Mouse (Mus musculus) induced T-regulatory cell, adult 2 months (primary cell): ENCODE data around the gene Bmt2.
A peak's percentile ranks its signal among the peaks of the same experiment; 100 is the strongest.

Experiments
- DNase-seq: peaks from one replicate; pipeline ENCODE4 v3.0.0-alpha.2; 2012; ENCODE audit warnings: low read depth

The Bmt2 gene

DNA sequence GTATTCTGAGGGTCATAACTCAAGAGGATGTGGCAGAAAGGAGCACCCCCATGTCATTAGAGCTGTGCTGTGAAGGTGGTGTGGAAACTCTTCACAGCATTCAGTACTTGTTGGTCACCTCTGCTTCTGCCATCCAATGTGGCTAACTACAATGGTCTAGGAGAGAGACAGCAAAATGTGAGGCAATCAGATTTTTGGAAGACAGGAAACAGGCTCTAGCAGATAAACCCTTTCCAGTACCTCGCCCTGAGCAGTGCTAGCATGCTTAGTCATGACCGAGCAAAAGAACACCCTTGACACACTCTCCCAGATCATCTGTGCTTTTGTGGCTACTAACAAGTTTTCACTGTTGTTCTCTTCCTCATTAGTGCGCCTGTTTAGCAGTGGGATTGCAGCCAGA, 60.7 kb downstream of the Bmt2 start:
- no peak for DNase-seq

GRCm38 (mm10) chr6:13614568-13614967, 63.2 kb downstream of the Bmt2 start:
- no peak for DNase-seq

- no peak for DNase-seq
These were observed 64.1 kb downstream of the Bmt2 start for GRCm38 (mm10) chr6:13613671-13614070.

- no peak for DNase-seq
These were observed 66.9 kb downstream of the Bmt2 start for GRCm38 (mm10) chr6:13610869-13611268.

GRCm38 (mm10) chr6:13609353-13610140, 68.2 kb downstream of the Bmt2 start:
- no peak for DNase-seq

GRCm38 (mm10) chr6:13607621-13608493, 69.9 kb downstream of the Bmt2 start, which contains the start of gene Tmem168:
Gene Tmem168 (minus strand): TSS chr6:13608100.
- DNase-seq = peak; percentile 91

GRCm38 (mm10) chr6:13606921-13607620, 70.7 kb downstream of the Bmt2 start:
- DNase-seq = no peak

- no peak for DNase-seq
These were observed 71.4 kb downstream of the Bmt2 start for GRCm38 (mm10) chr6:13606394-13606793.

DNA sequence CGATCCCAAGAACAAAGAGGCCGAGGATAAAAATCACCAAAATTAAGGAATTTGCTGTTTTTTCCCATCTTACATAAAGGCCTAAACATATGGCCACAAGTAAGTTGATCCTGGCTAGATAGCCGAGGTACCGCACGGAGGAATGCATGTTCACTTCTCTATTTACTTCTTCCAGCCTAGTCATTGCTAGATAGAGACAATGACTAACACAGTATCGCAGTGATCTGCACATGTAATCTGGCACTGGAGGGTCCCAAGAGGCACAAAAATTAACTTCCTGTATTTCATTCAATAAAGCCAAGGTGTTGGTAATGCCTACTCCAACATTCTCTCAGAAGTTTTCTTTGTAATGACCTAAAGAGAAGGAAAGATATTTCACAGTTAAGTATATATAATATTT, 74.6 kb downstream of the Bmt2 start:
- DNase-seq = no peak

DNA sequence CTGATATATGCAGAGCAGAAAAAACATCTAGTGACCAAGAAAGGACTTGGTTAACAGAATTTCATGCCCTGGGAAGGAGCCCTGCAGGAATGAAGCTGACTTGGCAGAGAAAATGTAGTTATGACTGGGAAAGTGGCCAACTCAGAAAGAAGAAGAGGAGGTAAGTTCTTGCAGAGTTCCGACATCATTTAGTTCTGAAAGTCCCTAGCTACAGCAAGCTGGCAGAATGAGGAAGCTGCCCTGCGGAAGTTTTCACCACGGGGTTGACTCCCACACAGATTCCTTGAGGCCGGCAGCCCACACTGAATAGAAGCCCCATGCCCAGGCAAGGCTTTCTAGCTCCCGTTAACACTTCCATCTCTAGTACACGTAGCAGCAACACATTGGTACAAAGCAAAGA, 76.2 kb downstream of the Bmt2 start:
- DNase-seq = no peak

DNA sequence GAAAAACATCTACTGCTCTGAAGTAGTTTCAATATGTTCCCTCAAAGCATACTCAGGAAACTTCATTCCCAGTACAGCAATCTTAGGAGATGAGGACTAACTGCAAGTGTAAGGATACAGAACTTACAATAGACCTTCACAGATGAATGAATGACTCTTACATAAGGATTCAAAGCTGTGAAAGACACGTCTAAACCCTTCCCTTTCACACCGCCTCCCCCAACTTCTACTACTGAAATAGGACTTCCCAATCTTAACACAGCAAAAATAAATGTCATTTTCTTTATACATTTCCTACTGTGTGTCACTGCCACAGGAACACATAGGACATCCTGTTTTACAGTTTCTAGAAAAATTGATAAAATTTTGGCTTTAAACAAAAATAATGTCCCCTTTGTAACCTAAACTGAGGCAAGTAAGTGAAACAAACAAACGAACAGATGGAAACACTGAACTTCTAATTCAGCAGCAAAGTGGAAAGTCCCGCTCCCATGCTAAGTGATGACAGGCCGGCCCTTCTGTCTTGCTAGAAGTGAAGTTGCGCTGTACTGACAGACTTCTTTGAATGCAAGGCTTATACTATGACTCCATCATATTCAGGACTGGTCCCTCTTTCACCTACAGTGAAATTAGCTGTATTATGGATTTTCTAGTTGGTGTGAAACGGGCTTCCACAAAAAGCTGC, 79.4 kb downstream of the Bmt2 start:
- DNase-seq = no peak

DNA sequence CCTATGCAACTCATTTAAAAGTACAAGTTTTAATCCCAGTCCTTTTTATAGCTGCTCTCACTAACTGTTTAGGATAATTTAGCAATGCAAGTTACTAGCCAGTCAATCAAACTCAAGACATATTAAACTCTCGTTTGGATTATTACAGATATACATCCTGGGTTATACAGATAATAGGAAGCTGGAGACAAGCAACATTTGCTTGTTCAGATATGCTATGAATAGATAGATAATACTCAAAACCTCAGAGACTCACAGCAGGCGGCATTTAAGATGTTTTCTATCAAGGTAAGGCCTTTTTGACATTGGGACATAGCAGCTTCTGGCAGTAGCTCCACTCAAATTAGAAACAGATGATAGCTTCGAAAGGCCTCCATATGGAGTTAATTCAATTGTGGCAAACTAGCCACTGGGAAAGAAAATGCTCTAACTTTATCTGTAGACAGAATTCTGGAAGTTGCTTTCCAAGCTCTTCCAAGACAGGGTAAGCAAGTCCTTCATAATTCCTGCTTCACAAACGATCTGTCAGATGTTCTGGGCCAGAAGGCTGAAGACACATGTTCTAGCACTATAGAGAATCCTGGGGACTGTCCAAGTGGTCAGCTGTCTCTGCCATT, 84.9 kb downstream of the Bmt2 start:
- no peak for DNase-seq

DNA sequence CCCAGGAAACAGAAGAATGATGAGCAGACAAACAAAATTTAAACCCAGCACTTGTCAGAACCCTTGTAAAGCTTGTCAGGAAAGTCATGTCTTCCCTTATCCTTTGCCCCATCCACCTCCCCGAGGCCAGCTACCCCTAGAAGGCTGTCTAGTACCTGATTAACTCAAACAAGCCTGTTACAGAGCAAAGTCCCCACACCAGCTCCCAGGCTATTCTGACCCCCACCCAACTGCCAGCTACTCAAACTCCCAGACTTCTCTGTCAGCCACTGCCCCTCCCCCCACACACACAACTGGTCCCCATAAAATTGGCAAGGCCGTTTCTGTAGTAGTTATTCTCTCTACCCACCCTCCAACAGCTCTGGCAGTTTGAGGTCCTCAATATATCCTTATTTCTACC, 91.2 kb downstream of the Bmt2 start:
- no peak for DNase-seq

DNA sequence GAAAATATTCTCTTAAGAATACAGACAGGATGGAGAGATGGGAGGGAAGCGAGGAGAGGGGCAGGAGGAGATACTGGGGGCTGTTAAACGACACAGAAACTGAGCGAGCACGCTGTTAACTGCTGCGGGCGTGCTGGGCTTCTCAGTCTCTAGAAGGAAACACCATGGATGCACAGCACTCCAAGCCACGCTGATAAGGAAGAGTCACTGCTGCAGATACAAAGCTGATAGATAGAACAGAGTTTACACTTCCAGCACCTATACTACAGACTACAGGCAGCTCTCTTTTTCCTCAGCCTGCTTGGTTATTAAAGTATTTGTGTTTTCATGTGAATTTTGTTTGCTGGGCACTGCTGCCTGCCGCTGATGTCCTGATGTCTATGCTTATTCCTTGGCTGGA, 91.6 kb downstream of the Bmt2 start:
- DNase-seq = no peak

DNA sequence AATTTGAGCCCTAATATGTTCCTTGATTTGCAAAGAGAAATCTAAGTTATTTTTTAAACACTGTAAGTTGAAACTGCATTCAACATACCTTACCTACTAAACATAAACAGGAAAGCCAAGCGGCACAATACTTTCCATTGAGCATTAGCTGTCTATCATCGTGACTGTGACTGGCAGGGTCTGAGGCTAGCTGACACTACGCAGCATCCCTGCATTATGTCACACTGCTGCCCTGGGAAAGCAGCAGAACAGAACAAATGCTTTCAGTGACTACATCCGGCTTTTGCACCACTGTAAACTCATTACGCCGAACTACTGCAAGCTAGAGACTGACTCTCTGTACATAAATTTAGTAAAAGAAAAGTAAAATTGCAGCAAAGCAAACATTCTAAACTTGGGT, 93.0 kb downstream of the Bmt2 start:
- DNase-seq = no peak

DNA sequence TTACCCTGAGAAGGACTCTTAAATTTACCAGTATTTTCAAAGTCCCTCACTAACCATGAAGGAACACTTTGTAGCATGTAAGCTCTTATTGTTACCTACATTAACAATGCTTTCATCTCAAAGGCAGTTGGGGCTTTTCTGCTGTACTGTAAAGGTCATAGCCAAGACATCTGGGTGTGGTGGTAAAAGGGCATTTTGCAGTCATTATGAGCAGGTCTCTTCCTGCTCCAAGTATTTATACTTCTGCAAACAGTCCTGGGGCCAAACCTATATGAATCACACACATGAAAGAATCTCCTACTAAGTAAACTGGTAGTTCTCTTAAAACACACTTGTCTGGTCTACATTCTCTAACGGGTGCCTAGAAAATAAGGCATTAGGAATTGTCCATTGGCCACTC, 95.7 kb downstream of the Bmt2 start:
- no peak for DNase-seq
